Mouse (Mus musculus): ENCODE results near the gene Gps1. TPM values are rescaled to one million over a fixed set of nuclear protein-coding genes. Genes with fewer than 3 reads are reported as not detected.

The Gps1 gene
- total RNA-seq, 2 experiments from 2014 or later = 56.3 to 70.1 TPM

Other genes starting within 250 kb of the Gps1 start
- 79.7 and 83.0 TPM in 2 replicates for gene Mcrip1, start 234.5 kb upstream of the Gps1 start, total RNA-seq (2015)
- gene Mcrip1, start 234.5 kb upstream of the Gps1 start, total RNA-seq (2017) = 18.3 and 30.5 TPM in 2 replicates
- not detected in 2 replicates for gene Ppp1r27, start 233.1 kb upstream of the Gps1 start, total RNA-seq (2015)
- not detected in 2 replicates for gene Ppp1r27, start 233.1 kb upstream of the Gps1 start, total RNA-seq (2017)
- 301 and 325 TPM in 2 replicates for gene P4hb, start 211.0 kb upstream of the Gps1 start, total RNA-seq (2015)
- gene P4hb, start 211.0 kb upstream of the Gps1 start, total RNA-seq (2017) = 587 and 590 TPM in 2 replicates
- 506 and 521 TPM in 2 replicates for gene Arhgdia, start 202.6 kb upstream of the Gps1 start, total RNA-seq (2015)
- gene Arhgdia, start 202.6 kb upstream of the Gps1 start, total RNA-seq (2017) = 226 and 275 TPM in 2 replicates
- 143 and 149 TPM in 2 replicates for gene Alyref, start 185.9 kb upstream of the Gps1 start, total RNA-seq (2015)
- 171 and 196 TPM in 2 replicates for gene Alyref, start 185.9 kb upstream of the Gps1 start, total RNA-seq (2017)
- gene Anapc11, start 185.9 kb upstream of the Gps1 start, total RNA-seq (2015) = 79.9 and 90.6 TPM in 2 replicates
- gene Anapc11, start 185.9 kb upstream of the Gps1 start, total RNA-seq (2017) = 30.0 and 32.3 TPM in 2 replicates
- not detected in 2 replicates for gene Npb, start 175.8 kb upstream of the Gps1 start, total RNA-seq (2015)
- gene Npb, start 175.8 kb upstream of the Gps1 start, total RNA-seq (2017) = not detected in 2 replicates
- 11.8 and 13.3 TPM in 2 replicates for gene Pcyt2, start 166.3 kb upstream of the Gps1 start, total RNA-seq (2015)
- 17.3 and 22.6 TPM in 2 replicates for gene Pcyt2, start 166.3 kb upstream of the Gps1 start, total RNA-seq (2017)
- gene Sirt7, start 159.0 kb upstream of the Gps1 start, total RNA-seq (2015) = 51.4 and 53.6 TPM in 2 replicates
- 119 and 121 TPM in 2 replicates for gene Sirt7, start 159.0 kb upstream of the Gps1 start, total RNA-seq (2017)
- 23.1 and 23.8 TPM in 2 replicates for gene Mafg, start 150.7 kb upstream of the Gps1 start, total RNA-seq (2015)
- 58.7 and 68.0 TPM in 2 replicates for gene Mafg, start 150.7 kb upstream of the Gps1 start, total RNA-seq (2017)
- 3.5 and 3.7 TPM in 2 replicates for gene Pycr1, start 140.5 kb upstream of the Gps1 start, total RNA-seq (2015)
- gene Pycr1, start 140.5 kb upstream of the Gps1 start, total RNA-seq (2017) = 2.9 TPM in 2 replicates
- not detected in 2 replicates for gene Myadml2, start 136.1 kb upstream of the Gps1 start, total RNA-seq (2015)
- not detected in 2 replicates for gene Myadml2, start 136.1 kb upstream of the Gps1 start, total RNA-seq (2017)
- not detected in 2 replicates for gene Notum, start 123.1 kb upstream of the Gps1 start, total RNA-seq (2015)
- gene Notum, start 123.1 kb upstream of the Gps1 start, total RNA-seq (2017) = not detected in 2 replicates
- 57.9 and 63.1 TPM in 2 replicates for gene Aspscr1, start 111.3 kb upstream of the Gps1 start, total RNA-seq (2015)
- gene Aspscr1, start 111.3 kb upstream of the Gps1 start, total RNA-seq (2017) = 59.5 and 70.2 TPM in 2 replicates
- 84.6 and 95.8 TPM in 2 replicates for gene Cenpx, start 70.5 kb upstream of the Gps1 start, total RNA-seq (2015)
- gene Cenpx, start 70.5 kb upstream of the Gps1 start, total RNA-seq (2017) = 67.0 and 71.5 TPM in 2 replicates
- 6.3 and 7.2 TPM in 2 replicates for gene Lrrc45, start 70.3 kb upstream of the Gps1 start, total RNA-seq (2015)
- gene Lrrc45, start 70.3 kb upstream of the Gps1 start, total RNA-seq (2017) = 21.0 and 21.6 TPM in 2 replicates
- gene Rac3, start 62.8 kb upstream of the Gps1 start, total RNA-seq (2015) = 0.25 and 0.83 TPM in 2 replicates
- 1.4 TPM in 1 of 2 replicates, not detected in the other for gene Rac3, start 62.8 kb upstream of the Gps1 start, total RNA-seq (2017)
- gene Dcxr, start 57.0 kb upstream of the Gps1 start, total RNA-seq (2015) = 24.9 and 30.0 TPM in 2 replicates
- gene Dcxr, start 57.0 kb upstream of the Gps1 start, total RNA-seq (2017) = 20.0 and 25.0 TPM in 2 replicates
- gene Cbr2, start 52.2 kb upstream of the Gps1 start, total RNA-seq (2015) = 7.6 and 8.5 TPM in 2 replicates
- gene Cbr2, start 52.2 kb upstream of the Gps1 start, total RNA-seq (2017) = 1.7 and 8.9 TPM in 2 replicates
- gene Hmga1b, start 21.5 kb upstream of the Gps1 start, total RNA-seq (2015) = 10.5 and 11.9 TPM in 2 replicates
- gene Hmga1b, start 21.5 kb upstream of the Gps1 start, total RNA-seq (2017) = 7.6 and 8.8 TPM in 2 replicates
- gene Rfng, start 65 bp upstream of the Gps1 start, total RNA-seq (2015) = 10.4 and 14.5 TPM in 2 replicates
- gene Rfng, start 65 bp upstream of the Gps1 start, total RNA-seq (2017) = 3.3 and 5.7 TPM in 2 replicates
- gene Dus1l, start 12.1 kb downstream of the Gps1 start, total RNA-seq (2015) = 46.1 and 51.8 TPM in 2 replicates
- gene Dus1l, start 12.1 kb downstream of the Gps1 start, total RNA-seq (2017) = 24.0 and 31.1 TPM in 2 replicates
- 14.0 and 19.2 TPM in 2 replicates for gene Fasn, start 40.3 kb downstream of the Gps1 start, total RNA-seq (2015)
- gene Fasn, start 40.3 kb downstream of the Gps1 start, total RNA-seq (2017) = 10.5 and 13.3 TPM in 2 replicates
- 0.30 and 1.2 TPM in 2 replicates for gene Ccdc57, start 148.6 kb downstream of the Gps1 start, total RNA-seq (2015)
- 2.1 and 2.4 TPM in 2 replicates for gene Ccdc57, start 148.6 kb downstream of the Gps1 start, total RNA-seq (2017)
- gene Slc16a3, start 164.2 kb downstream of the Gps1 start, total RNA-seq (2015) = 21.4 and 24.6 TPM in 2 replicates
- 35.2 and 40.7 TPM in 2 replicates for gene Slc16a3, start 164.2 kb downstream of the Gps1 start, total RNA-seq (2017)
- 56.0 and 64.8 TPM in 2 replicates for gene Csnk1d, start 207.1 kb downstream of the Gps1 start, total RNA-seq (2015)
- gene Csnk1d, start 207.1 kb downstream of the Gps1 start, total RNA-seq (2017) = 67.8 and 69.7 TPM in 2 replicates

All from megakaryocyte, adult 5-6 weeks (primary cell).